Mouse (Mus musculus) cerebellum, adult 8-10 months (tissue): Measurements from ENCODE around the gene Hebp1.

Source experiments
- DNase-seq: peaks from one replicate; pipeline ENCODE4 v3.0.0; 2022

The Hebp1 gene

DNA sequence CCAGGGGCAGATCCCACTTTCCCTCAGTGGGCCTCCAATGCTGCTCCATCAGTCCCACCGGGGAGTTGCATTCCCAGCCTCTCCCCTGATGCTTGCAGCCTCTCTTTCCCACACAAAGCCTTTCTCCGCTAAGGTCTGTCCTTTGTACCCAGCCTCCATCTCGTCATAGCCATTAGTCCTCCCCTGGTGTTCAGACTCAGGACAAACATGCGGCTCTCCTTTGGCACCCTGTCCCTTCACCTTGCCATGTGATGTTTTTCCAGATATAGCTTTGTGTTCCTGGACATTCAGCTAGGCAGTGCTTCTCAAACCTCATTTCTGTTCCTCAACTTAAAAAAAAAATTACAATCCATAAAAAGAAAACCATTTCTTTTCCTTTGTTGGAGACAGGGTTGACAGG is 39.3 kb downstream of the Hebp1 start:
- DNase-seq, result no peak

DNA sequence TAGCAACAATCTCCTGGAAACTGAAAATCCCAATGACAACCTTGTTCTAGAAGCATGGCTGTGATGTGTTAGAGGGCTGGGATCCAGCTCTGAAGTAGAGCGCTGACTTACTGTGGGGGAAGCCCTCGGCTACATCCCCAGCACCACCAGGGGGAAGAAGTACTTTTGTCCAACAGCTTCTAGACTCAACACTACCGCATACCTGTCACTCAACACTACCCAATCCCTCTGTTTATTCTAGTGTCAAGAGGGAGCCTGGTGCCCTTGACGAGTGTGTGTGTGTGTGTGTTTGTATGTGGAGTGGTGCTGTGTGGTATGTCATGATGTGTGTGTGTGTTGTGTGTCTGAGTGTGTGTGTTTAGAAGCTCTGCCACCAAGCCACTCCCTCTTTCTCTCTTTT is 40.3 kb downstream of the Hebp1 start:
- no peak for DNase-seq

DNA sequence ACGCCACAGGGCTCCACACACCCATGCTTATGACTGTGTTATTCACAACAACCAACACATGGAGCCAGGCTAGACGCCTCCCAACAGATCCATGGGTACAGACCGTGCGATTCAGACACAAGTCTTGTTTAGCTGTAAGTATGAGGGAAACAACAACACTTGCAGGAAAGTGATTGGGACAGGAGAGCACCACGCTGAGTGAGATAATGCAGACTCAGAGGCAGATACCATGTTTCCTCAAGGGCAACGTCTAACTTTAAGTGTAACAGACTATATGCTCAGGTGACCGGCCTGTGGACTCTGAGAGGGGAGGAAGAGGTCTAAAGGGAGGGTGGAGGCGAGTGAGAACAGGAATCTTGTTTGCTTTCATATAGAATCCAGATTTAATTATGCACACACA is 41.2 kb downstream of the Hebp1 start:
- no peak for DNase-seq

DNA sequence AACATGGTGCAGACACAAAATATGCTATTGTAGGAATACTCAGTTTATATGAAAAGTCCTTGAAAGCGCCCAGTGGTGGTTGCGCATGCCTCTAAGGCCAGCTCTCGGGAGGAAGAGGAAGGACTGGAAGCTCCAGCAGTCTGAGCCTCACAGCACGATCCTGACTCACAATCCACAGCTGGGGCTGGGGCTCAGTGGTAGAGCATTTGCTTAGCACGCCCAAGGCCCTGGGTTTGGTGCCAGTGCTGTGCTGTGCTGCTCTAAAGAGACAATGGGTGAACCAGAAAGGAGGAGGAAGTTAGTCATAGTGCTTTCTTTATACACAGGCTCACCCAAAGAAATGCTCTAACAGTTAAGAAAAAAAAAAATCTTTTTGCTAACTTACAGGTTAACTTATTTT is 44.1 kb downstream of the Hebp1 start:
- no peak for DNase-seq

- no peak for DNase-seq
Measured at GRCm38 (mm10) chr6:135150311-135150710, 47.5 kb downstream of the Hebp1 start.

DNA sequence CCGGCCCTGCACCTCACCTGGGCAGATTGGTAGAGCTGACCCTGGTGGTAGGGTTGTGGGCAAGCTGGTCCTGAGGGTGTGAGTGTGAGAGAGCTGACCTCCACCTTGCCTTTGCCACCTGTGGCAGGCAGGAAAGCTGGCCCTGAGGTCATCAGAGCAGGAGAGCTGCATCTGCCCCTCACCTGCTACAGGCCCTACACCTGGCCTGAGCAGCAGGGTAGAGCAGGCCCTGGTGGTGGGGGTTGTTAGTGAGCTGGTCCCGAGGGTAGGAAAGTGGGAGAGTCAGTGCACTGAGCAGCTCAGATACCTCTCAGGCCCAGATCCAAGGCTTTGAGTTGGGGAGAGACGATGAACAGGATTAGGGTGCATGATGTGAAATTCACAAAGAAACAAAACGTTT is 48.1 kb downstream of the Hebp1 start:
- no peak for DNase-seq

DNA sequence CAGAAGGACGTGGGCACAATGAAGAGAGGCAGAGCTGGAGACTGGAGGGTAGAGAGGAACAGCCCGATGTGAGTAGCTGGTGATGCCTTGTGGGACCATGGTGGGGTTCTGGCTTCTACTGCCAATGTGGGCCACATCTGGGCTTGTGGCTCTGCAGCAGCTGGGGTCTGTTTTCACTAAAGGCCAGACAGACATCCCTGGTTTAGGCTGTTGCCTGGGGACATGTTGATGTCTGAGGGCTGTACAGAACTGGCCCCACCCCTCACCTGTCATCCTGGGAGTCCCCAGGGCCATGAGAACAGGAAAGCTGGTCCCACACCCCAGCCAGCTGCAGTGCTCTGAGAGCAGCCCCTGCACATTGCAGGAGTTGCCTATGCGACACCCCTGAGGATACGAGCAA is 48.6 kb downstream of the Hebp1 start:
- DNase-seq, result no peak

DNA sequence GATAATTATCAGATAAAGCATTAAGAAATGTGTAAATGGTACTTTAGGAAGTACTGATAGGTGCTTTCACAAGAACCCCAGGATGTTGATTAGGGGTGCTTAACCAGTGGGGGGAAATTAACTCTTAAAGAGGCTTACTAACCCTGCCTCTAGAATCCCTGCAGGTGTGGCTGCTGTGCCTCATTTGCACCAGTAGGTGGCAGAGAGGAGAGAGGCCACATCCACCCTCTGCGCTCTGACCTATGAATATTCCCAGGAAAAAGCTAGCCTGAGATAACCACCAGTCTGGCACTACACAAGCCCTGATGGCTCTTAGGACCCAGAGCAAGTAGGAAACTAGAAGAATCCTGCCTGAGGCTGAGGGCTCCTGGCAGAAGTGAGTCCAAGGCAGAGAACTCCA is 49.3 kb downstream of the Hebp1 start:
- DNase-seq, result peak; percentile 14

DNA sequence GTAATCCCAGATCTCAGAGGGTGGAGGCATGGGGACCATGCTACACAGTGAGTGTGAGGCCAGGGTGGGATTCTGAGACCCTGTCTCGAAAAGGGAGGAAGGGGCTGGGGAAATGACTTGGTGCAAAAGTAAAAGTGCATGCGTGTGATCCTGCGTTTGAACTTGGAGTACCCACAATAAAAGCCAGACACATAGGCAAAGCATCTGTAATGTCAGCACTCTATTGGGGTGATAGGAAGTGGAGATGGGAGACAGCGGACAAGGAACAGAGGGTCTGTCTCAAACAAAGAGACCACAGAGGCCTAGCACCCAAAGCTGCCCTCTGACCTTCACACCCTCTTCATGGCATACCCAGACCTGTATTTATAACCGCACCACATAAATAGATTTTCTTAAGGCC is 51.8 kb downstream of the Hebp1 start:
- no peak for DNase-seq

DNA sequence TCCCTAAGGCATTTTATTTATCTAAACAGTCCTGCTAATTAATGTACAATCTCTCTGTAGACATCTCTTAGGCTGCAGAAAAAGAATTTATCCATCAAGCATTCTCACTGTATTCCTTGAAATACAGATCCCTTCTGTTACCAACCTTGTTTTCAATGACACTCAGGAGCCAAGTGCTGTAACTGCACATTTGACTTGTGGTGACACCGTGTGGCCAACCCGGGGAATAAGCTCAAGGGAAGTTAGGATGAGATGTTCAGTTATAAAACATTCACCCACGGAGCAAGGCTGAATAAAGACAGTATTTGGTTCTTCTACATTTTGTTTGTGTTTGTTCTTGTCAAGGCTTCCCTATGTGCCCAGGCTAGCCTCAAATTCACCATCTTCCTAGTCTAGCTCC is 53.3 kb downstream of the Hebp1 start:
- no peak for DNase-seq

DNA sequence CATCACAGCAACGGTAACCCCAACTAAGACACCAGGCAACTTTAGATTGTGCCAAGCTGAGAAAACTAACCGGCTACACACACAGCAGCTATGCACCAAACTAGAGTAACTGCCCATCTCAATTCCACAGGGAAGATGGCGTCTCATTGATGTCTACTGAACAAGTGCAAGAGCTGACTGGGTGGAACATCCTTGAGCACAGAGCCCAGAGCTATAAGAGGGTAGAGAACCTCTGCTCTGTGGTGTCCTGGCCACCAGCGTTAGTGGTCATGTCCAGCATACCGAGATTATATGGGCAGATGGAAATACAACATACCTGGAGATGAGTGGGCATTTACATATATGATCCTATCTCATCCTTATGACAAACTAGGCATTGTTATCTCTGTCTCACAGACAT is 54.7 kb downstream of the Hebp1 start:
- DNase-seq, result no peak

DNA sequence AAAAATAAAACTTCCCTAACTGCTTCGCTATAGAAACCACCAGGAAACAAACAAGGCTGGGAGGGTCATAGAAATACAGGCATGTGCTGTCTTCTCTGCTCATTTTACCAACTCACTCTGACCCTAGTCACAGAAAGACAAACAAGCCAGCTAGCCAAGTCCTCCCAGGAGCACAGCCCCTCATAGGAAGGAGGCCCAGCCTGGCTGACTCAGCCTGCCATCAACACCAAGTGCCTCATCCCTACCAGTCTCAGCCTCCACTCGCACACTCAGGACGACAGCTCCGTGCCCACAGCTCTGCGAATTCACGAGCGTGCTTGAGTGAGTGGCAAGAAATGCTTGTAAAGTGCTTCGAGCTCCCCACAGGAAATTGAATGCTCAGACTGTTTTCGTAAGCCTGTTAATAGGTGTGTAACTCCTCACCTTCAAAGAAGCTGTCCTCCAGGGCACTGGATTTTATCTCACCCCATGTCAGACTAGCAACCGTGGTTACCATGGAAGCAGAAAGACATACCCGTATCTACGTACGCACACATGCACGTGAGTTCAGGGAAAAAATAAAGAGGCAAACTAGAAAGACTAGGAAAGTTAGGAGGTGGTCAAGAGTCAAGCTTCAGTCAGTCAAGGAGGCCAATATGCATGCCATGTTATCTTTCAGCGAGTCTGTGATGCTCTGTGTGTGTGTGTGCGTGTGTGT is 56.2 kb downstream of the Hebp1 start:
- DNase-seq, result no peak

DNA sequence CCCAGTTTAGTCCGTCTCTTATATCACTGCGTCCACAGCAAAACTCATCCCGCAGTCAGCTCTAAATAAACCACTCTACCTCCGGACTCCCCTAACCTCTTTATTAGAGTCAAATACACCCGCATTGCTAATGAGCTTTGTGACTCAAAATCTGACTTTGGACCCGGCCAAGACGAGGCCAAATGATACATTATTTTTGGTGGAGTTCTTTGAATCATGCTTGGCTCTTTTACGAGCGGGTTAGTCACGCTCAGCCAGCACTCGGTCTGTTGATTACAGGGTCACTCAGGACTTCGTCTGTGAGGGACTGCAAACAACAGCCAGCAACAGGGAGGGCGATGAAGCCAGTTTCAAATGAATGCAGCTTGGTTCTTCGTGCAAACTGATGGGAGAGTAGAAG is 59.1 kb downstream of the Hebp1 start:
- no peak for DNase-seq

- no peak for DNase-seq
Measured at GRCm38 (mm10) chr6:135138207-135138606, 59.6 kb downstream of the Hebp1 start.

DNA sequence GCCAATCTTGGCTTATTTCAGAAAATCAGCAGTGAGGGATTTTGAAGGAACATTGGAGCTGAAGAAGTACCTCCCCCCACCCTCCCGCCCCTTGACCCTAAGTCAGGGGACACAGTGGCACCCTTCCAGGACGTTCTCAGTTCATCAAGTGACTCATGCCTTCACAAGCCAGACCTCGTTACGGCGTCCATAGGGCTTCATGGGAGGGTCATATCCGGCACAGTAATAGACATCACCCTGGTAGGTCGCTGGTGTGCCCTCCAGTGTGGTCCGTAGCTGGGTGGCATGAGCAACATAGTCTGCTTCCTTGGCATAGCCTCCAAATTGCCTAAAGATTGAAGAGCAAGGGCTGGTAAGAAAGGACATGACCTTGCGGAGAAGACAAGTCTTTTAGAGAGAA is 60.1 kb downstream of the Hebp1 start:
- DNase-seq, result no peak

GRCm38 (mm10) chr6:135136439-135137161 is 61.2 kb downstream of the Hebp1 start:
- DNase-seq, result no peak

DNA sequence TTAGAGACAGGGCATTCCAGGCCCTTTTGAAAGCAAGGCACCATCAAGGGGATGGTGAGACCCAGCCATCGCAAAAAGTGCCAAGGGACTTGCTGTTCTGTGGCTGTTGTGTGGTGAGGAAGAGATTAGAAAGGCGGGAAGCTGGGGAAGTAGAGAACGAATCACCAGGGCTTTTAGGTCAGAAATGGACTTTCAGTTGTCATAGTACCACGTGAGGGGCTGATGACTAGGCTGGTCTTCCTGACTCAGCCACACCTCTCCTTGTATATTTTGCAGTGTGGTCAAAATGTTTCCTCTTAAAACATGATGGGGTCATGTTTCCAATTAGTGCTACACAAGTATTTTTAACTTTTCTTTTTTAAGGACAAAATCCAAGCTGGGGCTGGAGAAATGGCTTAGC is 62.1 kb downstream of the Hebp1 start:
- DNase-seq, result no peak

GRCm38 (mm10) chr6:135133486-135133885 is 64.3 kb downstream of the Hebp1 start:
- DNase-seq, result no peak

GRCm38 (mm10) chr6:135133086-135133485 is 64.7 kb downstream of the Hebp1 start:
- DNase-seq, result no peak

DNA sequence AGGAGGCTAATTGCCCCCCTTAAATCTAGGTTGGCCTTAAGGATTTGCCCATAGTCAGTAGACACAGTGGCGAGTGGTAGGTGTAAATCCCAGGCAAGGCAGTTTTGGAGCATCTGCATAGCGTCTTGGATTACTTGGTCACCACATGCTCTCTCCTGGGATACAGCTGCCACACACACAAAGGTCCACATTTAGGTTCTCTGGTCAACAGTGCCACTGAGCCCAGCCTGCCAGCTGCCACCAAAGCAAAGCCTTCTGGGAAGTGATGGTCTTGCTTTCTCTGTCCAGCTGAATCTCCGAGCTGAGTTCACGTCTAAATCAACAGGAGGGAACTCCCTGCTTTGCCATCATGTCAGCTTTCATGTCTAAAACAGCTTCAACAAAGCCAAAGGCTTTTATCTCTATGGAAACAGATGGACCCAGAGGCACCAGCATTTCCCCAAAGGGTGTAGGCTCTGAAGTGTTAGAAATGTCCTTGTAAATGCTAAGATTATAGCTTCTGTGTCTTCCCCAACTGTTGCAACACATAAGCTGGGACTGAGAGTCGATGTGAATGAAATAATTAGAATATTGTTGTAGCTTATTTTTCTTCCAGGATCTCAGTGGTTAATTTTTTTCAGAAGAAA is 73.0 kb downstream of the Hebp1 start:
- DNase-seq, result no peak

DNA sequence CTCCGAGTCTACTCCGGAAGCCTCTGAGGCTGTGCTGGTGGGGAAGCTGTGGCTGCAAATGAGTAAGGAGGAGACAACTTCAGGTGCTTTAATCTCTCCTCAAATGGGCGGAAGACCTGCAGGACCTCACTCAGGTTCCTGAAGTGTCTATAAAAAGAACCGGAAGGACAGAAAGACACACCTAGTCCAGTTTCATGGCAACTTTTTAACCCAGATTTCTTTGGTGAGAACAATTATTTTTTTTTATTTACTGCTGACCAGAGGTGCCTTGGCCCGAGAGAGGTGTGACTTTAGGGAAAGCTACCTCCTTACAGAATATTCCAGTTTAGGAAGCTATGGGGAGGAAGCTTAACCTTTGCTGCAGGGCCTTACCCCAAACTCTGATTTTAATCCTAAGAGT is 79.6 kb downstream of the Hebp1 start, which contains the start of gene Gprc5d:
Gene Gprc5d, minus strand, starts transcription at position 101 of the 400 bp plus-strand sequence.
- DNase-seq, result no peak

GRCm38 (mm10) chr6:135116479-135116878 is 81.3 kb downstream of the Hebp1 start:
- no peak for DNase-seq

DNA sequence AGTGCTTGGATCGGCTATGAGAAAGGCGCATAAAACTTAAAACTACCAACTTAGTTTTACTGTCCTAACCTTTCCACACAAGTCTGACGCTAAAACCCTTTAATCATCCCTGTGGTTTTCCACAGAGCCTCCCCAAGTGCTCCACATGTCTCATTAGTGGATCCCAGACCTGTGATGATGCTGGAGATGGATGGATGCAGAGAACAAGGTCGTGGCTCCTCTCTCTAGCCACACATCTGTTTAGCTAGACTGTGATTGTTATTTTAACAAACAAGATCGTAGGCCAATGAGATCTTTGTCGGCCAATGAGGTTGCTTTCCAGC is 84.7 kb downstream of the Hebp1 start:
- DNase-seq, result no peak

DNA sequence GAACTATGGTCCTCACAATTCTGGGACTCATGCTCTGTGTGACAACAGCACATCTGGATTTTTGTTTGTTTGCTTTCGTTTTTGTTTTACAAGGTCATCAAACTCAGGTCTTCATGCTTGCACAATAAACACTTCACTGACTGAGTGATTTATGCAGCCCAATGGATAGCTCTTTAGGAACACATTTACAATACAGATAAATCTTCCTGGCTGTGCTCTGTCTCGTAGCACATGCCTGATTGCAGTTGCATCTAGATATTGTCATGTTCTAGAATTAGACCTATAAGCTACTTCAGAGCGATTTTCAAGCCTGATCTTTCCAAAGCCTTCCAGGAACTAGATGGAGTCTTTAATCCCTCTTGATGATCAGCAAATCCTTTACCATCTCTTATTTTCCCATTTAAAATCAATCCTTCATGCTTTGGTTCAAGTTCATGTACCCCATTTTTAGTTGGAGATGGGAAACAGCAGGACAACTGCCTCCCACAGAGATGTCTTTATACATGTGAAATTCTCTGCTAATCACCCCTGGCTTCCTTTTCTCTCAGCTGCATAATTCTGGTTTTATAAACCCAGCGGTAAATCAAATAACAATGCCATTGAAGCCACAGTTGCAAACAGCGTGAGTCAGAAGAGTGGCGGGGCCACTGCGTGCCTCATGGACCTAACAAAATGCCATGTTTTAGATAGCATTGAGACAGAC is 85.3 kb downstream of the Hebp1 start:
- no peak for DNase-seq
